Mouse (Mus musculus) monocyte, adult 2 months (primary cell): ENCODE data around the gene Dph5.

Experiments
- DNase-seq, 2 experiments: peaks; one replicate each; pipeline ENCODE4 v3.0.0; 2022; ENCODE audit warnings: low spot score in 2 of 2, low read depth in 1 of 2

Dph5 gene

DNA sequence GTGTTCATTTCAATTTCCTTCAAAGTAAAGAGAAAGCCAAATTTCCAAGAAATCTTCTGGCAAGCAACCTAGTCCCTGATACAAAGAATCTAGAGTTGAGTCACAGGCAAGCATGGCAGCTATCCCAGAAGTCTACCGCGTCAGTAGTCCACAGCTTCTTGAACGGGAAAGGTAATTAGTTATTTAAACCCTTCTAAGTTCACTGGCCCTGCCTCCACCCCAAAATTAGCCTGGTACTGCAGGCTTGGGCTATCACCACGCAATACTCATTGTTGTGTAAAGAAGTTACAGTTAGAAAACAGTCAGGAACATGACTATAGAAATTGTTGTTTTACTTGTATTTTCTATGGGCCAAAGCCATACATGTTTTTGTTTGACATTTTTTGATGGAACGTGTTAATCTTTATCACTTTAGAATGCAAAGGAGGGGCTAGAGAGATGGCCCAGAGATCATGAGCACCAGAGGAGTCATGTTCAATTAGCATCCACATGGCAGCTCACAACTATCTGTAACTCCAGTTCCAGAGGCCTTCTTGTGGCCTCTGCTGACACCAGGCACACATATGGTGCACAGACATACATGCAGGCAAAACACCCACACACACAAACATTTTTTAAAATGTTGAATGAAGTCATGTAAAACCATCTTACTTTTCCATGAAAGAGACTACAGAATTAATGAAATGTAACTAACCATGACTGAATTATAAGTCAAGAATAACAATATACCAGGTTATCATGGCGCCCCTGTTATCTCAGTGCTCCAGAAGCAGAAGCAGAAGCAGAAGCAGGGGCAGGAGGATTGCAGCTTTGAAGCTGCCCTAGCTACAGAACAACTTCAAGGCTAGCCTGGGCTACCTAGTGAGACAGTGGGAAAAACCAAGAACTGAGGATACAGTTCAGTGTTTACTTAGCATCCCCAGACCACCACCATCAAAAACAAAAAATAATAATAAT lies 62.6 kb downstream of the Dph5 start:
- DNase-seq, result no peak

DNA sequence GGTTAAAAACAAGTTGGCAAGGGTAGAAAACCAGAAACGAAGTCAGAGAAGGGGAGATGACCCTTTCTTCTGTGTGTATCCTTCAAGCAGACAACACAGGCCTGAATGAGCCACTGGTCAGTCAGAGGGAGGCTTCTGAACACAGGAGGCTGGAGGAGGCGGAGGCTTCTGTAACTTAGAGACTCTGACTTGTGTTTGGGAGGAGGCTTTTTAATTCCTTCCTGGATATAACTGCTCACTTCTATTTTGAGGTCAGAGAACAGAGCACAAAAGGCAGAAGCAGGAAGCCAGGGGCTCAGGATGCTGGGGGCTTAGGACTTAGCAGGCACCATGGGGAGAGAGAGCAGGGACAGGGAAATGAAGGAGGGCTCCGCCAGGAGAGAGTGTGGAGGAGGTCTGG lies 63.6 kb downstream of the Dph5 start:
- DNase-seq, result no peak

DNA sequence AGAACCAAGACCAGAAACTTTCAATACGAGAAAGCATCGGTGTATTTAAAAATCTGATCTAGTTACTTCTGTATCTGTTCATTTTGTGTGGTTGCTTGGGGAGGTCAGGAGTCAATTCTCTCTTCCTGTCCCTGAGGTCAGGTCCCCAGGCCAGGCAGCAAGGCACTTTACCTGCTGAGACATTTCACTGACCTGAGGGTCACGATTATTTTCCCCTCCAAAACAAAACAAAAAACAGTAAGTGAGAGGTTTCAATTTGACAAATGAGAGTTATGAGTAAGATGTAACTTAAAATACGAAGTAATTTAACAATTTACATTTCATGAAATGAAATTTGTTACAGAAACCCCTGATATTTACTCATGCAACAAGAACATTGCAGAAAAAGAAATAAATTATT lies 64.7 kb downstream of the Dph5 start:
- no peak for DNase-seq

DNA sequence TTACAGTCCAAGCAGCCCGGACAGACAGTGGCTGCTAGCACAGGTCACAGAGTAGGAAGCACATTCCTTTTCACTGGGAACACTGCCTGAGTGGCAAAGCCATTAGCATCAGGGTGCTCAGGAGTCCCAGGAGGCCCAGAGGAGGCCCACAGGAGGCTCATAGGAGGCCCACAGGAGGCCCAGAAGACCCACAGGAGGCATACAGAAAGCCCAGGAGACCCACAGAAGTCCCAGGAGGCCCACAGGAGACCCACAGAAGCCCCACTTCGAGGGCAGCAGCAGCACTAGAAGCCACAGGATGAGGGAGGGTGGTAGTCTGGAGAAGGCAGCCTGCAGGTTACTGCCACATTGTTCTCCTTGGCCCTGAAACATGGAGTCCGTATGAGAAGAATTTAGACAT lies 65.5 kb downstream of the Dph5 start:
- no peak for DNase-seq

DNA sequence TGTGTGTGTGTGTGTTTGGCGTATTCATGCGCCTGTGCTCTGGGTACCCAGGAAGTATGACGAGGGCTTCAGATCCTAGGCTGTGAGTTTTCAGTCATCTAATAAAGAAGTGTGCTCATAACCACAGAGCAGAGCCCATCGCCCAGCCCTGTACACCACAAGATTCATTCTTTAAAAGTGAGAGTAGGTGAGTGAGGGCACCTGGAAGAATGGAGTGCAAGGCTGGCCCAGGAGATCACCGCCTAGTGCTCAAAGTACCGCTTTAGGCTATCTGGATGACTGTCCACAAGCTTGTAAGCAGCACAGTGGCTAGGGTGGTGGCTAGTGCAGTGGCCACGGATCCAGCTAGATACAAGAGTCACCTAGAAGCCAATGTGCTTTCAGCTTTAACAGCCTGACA lies 69.6 kb downstream of the Dph5 start:
- no peak for DNase-seq

DNA sequence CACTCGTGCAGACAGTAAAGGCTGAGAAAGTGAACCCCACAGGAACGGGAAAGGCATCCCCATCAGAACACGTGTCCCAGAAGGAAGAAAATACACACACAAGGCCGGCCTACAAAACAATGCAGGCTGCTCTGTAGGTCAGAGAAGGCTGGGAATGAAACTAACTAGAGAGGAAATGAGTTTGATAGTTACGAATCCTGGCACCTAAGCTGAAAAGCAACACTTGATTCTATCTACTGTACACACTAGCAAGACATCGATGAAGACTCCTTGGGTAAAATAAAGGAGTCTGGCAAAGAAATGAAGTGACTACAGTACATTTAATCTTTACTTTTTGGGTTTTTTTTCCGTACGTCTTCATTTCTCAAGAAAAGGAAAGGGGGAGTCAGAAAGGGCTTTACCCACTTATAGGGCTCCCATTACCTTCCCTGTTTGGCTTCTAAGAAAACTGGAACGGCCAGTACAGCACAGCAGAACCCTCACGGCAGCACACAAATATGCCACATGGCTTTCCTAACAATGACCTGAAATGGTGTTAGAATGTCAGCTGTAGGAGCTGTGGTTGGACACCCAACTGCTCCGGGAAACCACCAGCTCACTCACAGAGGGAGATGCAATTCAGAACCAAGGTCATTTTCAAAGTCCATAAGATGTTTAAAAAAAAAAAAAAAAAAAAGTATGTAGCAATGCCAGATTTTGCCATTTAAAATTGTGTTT lies 73.8 kb downstream of the Dph5 start:
- DNase-seq, result no peak

DNA sequence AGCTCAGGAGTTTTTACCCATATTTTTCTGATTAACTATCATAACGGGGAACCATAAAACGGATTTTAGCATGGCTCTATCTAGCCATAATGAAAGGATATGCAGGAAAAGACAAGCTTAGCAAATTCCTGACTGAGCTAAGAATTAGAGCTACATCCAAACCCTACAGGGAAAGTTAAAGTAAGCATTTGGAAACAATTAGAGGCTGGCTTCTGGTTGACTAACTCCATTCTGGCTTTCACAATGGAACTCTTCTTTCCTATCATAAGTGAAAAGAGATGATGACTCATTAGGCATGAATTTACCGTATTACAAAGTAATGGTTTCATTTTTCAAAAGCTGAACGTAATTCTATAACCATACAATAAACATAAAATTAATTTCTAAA lies 74.4 kb downstream of the Dph5 start:
- DNase-seq, result no peak

DNA sequence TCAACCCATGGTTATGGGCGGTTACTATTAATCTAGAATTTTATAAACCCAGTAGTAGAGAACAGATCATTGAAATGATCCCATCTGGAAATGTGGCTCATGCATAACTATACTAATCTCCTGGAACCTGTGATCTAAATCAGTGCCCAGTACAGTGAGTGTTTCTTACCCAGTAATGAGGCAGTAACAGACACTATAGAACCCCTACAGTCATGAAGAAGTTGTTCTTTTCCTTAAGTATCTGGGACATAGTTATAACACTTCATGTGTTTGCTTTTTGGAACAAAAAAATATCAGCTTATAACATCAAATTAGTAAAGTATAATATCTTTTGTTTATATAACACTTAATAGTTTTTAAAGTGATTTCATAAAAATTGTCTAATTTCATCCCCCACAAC lies 76.0 kb downstream of the Dph5 start:
- DNase-seq, result no peak

DNA sequence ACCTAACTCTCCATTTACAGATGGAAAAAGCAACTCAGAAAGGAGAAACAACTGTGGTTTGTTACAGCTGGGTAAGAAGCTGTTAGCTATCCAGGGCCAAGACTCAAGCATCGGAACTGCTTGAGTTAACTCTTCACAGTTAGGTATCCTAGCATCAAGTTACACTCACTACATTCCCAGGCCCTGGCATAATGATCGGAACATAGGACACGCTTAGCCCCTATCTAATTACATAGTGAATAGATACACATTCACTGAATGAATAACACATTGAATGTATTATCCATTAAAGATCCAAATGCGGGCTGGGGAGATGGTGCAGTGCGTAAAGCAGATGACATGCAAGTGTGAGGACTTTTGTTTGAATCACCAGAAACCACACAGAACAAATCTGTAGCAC lies 76.4 kb downstream of the Dph5 start:
- DNase-seq, result no peak

DNA sequence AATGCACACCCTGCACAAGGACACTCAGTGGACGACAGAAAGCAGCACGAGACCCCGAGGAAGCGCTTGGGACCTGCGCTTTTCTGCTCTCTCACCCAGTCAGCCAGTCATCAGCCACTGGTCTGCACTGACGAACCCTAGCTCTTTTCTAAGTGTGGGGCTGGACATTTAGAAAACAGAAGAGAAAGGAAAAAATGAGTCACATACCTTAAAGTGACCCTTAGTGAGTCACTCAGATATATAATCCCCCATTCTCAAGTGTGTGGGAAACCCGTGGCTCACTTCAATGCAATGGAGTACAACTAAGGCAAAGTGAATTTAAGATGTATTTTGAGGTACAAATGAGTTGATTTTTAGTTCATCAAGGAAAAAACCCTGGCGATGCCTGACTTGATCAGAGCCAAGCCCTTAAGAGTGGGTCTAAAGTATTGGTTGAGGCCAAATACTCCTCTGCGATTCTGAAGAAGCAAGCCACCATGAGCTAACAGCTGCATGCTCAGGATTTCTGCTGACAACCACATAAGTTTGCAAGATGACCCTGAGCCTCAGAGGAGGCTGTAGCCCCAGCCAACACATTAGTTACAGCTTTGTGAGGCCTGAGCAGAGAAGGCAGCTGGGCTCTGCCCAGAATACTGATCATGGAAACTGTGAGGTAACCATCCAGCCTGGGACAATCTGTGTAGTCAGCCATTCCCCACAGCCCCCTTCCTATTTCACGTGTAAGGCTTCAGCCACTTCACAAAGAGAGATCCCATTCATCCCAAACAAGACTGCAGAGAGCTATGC lies 81.3 kb downstream of the Dph5 start:
- no peak for DNase-seq

DNA sequence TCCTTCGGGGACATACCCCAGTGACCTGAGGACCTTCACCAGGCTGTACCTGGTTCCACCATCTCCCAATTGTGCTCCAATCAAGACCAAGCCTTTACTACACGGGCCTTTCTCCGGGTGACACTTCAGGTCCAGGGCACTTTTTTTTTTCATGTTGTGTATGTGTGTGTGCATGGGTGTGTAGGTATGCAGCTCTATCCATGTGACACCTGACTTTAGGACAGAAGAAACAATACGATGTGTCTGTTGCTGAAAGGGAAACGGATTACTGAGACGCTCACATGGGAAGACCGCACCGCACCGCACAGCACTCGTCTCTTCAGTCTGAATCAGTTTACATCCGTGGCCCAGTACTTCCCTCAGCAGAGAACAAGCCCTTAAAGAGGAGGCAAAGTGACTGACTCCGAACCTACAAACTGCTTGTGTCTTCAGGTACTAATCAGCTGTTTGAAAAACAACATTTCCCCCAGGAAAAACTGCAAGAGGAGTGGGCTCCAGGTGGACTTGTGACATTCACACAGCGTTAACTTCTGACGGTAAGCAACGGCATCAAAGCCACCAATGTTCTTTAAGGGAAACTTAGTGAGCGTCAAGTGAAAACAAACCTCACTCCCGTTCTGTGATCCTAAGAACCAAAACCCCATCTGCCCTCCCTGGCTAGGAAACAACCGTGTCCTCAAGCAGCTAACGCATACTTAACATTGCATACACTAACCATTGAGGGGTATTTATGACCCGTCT lies 83.6 kb downstream of the Dph5 start:
- DNase-seq, result no peak

DNA sequence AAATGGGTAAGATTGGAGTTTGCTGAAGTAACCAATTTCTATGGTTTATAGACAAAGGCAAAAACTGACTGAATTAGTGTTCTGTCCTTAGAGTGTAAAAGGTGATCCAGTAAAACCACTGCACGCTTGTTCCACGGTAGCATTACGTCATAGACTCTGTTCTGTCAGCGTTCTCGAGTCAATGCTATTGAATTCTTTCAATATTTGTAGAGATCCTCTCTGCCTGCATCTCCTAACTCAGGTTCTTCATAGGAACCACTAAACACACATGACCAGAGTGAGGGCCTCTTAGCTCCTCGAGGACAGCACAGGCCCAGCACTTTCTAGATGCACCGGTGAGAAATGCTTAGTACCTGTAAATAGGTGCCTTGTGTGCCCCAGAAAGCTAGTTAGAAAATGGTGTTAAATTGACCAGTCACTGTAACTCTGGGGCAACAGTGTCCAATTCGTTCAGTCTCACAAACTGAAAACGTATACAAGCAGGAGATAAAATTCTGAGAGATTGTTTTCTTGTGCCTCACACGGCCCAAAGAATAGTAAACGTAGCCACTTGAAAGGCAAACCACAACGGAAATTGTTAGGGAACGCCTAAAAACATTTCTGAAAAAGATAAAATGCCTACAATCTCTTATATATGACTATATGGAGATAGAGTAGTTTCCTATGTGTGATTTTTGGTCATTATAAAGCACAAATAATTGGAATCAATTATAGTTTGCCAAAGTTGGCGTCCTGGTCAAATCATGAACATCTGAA lies 84.4 kb downstream of the Dph5 start:
- DNase-seq, result no peak

DNA sequence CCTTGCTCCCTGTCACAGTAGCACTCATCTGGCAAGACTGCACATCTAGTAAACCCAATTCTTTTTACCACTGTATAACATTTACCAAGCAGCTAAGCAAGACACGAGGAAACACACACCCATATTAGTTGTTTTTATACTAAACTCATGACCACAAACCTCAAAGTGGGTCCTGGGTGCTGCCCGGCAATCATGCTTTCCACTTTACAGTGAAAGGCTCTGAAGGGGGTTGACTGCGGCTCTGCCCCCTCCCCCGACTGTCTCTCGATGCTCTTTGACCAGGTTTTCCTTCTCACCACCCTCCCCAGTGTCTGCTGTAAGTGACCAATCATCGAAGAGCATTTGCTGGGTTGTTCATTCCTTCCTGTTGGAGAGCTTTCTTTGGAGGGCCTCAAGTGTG lies 86.6 kb downstream of the Dph5 start:
- DNase-seq, result no peak

DNA sequence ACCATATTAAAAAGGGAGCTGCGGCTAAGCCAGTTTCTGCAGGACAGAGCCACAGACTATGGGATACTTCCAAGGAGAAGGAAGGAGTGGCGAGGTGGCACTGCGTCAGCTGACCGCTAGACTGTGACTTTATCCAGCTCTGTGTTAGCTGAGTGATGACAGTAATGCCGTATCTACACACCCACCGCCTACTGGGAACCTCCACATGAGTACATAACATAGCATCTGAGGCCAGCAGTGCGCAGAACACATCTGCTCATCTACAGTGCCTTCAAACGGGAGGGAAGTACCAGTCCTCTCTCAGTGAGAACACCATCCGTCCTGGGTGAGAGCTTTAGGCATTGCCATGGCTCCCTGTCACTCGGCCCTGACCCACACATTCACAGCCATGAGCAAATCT lies 87.4 kb downstream of the Dph5 start:
- no peak for DNase-seq

DNA sequence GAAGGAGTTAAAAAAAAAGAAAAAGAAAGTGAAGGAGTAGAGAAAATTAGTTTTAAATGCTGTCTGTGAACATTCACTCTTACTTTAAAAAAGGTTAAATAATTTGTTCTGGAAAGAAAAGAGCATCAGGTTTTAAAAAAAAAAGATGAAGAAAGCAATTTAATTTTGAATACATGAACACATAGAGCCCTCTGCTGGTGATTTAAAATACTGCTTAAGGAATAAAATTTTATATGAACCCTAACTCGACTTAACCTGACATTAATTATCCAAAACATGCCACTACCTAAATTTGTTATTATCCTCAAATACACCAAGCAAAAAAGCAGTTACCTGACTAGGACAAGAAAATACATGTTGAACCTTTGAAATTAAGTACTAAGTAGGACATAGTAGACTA lies 91.4 kb downstream of the Dph5 start:
- DNase-seq, result no peak

DNA sequence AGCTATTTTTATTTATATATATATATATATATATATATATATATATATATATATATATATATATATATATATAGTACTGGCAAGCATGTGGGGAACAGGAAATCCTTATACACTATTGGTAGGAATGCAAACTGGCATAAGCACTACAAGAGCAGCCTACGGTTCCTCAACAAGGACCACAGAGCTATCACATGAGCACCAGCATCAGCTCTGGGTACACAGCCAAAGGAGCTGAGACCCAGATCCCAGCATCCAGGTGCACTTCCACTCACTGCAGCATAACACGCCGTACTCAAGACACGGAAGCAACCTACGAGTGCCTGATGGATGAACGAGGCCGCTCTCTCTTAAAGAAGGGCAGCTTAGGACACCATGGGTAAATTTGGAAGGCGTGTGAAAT lies 95.6 kb downstream of the Dph5 start:
- DNase-seq, result no peak
